Mouse (Mus musculus) mouse embryonic stem cell (cell line): Measurements from ENCODE around the gene H2-Q7.
"Not testable (repeated sequence)": the region's sequence is repeated elsewhere in the genome, so short reads cannot be mapped to it uniquely, and the experiment has no call there.

Source experiments
- in situ Hi-C, 2 experiments: fragments of 300-500 bp; cut with MboI; formaldehyde crosslinking; loops; 1 replicate in 1 of 2; 3 replicates in 1 of 2; pipeline ENCODE4 v1.14.3; 2019 to 2020; ENCODE audit warnings: low sequenced_read_pairs in 2 of 2, low pct_unique_long_range_greater_than_20kb in 1 of 2, mixed read lengths in 1 of 2; ENCODE audit not compliant: unreplicated experiment in 1 of 2

Gene H2-Q7

DNA sequence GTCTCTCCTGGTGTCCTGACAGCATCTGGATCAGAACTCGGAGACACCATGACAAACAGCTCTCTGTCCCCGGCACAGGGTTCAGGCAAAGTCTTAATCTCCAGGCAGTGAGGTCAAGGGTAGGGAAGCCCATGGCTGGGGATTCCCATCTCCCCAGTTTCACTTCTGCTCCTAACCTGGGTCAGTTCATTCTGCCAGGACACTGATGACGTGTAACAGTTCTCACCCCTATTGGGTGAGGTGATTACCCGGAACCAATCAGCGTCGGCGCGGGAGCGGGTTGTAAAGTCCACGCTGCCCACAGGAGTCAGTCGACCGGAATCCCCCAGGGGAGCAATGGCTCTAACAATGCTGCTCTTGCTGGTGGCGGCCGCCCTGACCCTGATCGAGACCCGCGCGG, at the start of gene H2-Q7:
Gene H2-Q7 (plus strand): TSS at position 271 of the 400 bp plus-strand sequence.
- in situ Hi-C loops = loop anchor here in 1 of 2 experiments (25.0 kb wide), 1 partner anchor 102 kb away; the partner anchor contains the start of gene H2-Q2

DNA sequence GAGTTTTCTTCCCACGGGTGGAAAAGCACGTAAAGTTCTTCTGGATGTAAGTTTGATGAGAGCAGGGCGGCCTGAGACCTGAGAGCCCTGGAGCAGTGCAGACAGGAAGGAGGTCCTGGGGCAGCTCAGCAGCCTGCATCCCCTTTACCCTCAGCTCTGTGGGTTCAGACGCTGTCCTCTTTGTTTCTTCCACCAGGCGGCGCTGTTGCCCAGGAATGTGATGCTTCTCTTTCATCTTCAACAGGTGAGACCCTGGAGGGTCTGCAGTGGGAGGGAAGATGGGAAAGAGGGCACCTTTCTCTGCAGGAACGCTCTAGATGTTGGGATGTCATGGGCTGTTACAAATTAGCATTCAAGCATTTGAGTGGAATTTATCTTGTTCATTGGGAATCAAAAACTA, 49.2 kb upstream of the H2-Q7 start:
- in situ Hi-C loops = not testable (repeated sequence)

DNA sequence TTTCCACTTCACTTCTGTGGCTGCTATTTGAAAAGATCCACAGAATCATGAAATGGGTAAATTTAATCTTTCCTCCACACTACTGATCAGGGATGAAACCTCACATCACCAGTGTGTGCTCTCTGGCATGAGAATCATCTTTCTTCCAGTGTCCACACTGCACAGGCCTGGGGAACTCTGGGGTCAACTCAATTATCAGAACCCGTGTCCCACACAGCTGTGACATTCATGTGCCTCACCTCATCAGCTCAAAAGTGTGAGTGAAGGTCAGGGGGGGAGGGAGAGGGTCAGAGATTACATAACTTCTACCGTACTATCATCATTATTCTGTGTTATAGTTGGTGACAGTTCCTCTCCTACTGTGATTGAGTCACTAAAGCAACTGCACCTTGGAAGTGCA, 46.3 kb upstream of the H2-Q7 start:
- in situ Hi-C loops = not testable (repeated sequence)

DNA sequence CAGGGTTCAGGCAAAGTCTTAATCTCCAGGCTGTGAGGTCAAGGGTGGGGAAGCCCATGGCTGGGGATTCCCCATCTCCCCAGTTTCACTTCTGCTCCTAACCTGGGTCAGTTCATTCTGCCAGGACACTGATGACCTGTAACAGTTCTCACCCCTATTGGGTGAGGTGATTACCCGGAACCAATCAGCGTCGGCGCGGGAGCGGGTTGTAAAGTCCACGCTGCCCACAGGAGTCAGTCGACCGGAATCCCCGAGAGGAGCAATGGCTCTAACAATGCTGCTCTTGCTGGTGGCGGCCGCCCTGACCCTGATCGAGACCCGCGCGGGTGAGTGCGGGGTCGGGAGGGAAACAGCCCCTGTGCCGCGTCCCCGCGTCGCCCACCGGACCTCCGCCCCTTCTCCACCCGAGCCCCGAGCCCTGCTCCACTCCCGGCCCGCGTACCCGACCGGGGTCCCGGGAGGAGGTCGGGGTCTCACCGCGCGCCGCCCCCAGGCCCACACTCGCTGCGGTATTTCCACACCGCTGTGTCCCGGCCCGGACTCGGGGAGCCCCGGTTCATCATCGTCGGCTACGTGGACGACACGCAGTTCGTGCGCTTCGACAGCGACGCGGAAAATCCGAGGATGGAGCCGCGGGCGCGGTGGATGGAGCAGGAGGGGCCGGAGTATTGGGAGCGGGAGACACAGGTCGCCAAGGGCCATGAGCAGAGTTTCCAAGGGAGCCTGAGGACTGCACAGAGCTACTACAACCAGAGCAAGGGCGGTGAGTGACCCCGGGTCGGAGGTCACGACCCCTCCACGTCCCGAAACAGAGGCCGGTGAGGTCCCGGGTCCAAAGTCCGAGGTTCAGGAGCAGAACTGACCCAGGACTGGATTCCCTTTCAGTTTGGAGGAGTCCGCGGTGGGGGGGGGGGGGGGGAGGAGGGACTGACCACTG, 44.8 kb upstream of the H2-Q7 start:
- in situ Hi-C loops = not testable (repeated sequence)

DNA sequence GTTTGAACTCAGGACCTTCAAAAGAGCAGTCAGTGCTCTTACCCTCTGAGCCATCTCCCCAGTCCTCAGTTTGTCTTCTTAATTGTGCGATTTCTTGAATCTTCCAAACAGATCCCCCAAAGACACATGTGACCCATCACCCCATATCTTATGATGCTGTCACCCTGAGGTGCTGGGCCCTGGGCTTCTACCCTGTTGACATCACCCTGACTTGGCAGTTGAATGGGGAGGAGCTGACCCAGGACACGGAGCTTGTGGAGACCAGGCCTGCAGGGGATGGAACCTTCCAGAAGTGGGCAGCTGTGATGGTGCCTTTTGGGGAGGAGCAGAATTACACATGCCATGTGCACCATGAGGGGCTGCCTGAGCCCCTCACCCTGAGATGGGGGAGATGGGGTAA, 42.0 kb upstream of the H2-Q7 start:
- in situ Hi-C loops = not testable (repeated sequence)

DNA sequence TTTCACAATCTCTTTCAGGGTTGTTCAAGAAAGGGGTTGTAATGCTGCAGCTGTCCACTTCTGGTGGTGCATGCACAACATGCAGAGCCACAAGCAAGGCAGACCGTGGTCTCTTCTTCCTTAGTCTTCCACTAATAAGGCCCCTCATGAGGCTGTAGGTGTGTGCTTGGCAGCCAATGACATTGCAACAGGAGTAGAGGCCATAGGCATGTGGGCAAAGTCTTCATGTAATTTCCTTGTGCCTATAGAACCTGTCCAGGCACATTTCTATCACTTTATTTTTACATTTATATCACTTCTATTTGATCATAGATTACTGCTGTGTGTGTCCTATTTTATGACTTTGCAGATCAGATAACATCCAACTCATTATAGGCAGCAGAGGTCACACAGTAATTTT, 25.9 kb upstream of the H2-Q7 start:
- in situ Hi-C loops = not testable (repeated sequence)

DNA sequence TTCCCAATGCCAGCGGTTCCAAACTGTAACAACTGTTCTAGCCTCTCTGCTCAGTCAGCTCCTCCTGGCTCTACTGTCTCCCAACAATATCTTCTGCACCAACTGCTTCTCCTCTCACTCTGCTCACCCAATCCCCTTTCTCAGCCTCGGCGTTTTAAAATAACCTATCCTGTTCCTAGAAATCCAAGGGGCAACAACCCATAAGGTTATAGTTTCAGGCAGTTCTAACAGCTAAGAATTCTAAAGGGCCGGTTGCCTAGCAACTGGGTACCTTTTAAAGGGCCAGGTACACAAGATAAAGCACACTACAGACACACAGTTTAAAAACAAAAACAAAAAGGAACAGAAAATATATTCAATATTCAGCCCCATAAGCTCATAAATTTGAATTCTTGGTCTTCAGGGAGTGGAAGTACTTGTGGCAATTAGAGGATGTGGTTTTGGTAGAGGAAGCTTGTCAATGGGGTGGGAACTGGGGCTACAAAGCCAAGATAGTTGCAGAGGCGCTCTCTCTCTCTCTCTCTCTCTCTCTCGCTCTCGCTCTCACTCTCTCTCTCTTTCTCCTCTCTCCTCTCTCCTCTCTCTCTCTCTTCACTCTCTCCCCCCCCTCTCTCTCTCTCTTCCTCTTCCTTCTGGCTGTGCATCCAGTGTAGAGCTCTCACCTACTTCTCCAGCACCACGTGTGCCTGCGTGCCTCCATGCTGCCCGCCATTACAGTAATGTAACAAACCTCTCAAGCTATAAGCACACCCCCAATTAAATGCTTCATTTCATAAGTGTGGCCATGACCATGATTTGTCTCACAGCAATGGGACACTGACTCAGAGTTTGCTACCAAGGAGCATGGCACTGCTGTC, 23.5 kb upstream of the H2-Q7 start:
- in situ Hi-C loops = not testable (repeated sequence)

DNA sequence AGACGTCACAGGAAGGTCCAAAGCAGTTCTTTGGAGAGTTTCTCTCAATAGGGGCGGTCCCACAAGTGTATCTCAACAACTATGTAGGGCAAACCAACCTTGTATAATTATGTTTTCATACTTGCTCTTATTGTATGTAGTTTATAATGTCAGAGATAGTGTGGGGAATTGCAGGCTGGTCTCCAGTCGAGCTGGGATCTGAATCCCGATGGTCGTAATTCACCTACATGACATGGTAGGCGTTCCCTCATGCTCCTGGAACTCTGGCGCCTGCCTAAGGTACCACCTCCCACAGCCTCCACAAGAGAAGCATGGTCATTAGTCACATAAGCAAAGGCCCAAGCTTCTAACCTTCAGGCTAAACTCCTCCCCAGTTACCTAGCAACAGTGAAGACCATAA, 20.2 kb upstream of the H2-Q7 start:
- in situ Hi-C loops = no loop called here

DNA sequence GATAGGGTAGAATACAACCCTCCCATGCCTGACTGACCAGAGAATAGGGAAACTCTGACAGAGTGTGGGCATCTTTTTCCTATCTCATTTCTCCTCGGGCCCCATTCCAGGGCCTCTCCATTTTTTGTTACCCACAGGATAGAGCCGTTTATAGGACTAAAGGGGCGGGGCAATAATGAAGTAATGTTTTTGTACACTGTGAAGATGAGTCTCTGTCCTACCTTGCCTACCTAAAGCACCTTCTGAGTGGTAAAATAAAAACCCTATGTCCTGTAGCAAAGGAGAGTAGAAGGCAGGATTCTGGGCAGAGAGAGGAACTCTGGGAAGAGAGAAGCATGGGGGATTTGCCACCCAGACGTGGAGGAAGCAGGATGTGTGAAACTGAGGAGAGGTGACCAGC, 19.4 kb upstream of the H2-Q7 start:
- in situ Hi-C loops = not testable (repeated sequence)

DNA sequence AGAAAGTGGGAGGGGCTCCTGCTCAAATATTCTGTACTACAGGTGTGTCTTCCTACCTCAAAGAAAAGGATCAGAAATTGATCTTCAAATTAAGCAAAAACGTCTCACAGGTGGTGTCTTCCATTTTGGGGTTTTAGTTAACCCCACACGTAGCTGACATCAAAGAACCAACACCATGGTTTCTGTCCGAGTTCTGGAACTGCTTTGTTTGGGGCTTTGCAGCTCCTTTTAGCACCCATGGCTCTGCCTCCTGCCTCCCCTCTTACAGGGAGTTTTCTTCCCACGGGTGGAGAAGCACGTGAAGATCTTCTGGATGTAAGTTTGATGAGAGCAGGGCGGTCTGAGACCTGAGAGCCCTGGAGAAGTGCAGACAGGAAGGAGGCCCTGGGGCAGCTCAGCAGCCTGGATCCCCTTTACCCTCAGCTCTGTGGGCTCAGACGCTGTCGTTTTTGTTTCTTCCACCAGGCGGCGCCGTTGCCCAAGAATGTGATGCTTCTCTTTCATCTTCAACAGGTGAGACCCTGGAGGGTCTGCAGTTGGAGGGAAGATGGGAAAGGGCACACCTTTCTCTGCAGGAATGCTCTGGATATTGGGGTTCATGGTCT, 18.6 kb upstream of the H2-Q7 start:
- in situ Hi-C loops = not testable (repeated sequence)

DNA sequence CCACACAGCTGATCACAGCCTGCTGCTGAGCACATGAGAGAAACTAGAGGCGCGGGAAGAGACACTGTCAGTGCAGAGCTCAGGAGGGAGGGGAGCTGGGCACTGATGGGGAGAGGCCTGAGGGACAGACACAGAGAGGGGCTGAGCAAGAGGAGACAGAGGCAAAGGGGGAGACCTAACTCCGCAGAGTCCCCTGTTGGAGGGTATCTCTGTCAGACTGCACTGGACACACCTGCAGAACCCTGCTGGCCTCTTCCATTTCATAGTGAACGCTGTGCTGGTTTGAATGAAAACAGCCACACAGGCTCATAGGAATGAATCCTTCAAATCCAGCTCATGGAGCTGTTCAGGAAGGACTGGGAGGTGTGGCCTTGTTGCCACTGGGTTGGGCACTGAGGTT, 17.6 kb upstream of the H2-Q7 start:
- in situ Hi-C loops = not testable (repeated sequence)

DNA sequence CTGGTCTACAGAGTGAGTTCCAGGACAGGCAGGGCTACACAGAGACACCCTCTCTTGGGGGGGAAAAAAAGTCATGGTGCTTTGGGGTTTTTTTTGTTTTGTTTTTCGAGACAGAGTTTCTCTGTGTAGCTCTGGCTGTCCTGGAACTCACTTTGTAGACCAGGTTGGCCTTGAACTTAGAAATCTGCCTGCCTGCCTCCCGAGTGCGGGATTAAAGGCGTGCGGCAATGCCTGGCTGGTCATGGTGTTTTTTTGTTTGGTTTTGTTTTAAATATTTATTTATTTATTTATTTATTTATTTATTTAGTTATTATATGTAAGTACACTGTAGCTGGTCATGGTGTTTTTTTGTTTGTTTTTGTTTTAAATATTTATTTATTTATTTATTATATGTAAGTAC, 16.6 kb upstream of the H2-Q7 start:
- in situ Hi-C loops = not testable (repeated sequence)

DNA sequence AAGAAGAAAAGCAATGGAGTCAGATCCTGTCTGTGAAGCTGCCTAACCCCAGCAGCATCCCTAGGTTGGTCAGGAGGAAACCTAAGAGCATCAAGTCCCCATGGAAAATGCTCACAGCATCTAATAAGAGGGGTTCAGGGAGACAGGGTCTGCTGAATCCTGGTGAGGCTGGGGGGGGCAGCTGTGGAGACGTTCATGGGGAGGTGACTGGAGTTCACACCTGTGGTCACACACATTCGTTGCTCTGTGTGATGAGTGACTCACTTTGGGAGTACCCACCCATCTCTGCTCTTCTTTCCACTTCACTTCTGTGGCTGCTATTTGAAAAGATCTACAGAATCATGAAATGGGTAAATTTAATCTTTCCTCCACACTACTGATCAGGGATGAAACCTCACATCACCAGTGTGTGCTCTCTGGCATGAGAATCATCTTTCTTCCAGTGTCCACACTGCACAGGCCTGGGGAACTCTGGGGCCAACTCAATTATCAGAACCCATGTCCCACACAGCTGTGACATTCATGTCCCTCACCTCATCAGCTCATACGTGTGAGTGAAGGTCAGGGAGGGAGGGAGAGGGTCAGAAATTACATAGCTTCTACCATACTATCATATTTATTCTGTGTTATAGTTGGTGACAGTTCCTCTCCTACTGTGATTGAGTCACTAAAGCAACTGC, 15.7 kb upstream of the H2-Q7 start:
- in situ Hi-C loops = not testable (repeated sequence)

DNA sequence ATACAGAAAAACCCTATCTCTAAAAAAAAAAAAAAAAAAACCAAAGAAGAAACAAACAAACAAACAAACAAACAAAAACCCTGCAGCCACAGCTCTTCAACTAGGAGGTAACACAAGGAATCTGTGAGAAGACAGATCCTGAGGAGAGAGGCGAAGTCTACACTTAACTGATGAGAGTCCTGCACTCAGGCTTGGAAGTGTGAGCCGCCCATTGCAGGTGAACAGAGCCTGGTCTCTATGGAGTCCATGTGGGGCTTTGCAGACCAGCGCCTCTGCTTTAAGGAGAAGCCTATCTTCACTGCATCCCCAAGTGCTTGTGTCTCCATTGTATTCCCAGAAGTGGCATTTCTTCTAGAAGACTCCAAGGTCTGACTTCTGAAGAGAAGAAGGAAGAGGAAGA, 14.8 kb upstream of the H2-Q7 start:
- in situ Hi-C loops = not testable (repeated sequence)

DNA sequence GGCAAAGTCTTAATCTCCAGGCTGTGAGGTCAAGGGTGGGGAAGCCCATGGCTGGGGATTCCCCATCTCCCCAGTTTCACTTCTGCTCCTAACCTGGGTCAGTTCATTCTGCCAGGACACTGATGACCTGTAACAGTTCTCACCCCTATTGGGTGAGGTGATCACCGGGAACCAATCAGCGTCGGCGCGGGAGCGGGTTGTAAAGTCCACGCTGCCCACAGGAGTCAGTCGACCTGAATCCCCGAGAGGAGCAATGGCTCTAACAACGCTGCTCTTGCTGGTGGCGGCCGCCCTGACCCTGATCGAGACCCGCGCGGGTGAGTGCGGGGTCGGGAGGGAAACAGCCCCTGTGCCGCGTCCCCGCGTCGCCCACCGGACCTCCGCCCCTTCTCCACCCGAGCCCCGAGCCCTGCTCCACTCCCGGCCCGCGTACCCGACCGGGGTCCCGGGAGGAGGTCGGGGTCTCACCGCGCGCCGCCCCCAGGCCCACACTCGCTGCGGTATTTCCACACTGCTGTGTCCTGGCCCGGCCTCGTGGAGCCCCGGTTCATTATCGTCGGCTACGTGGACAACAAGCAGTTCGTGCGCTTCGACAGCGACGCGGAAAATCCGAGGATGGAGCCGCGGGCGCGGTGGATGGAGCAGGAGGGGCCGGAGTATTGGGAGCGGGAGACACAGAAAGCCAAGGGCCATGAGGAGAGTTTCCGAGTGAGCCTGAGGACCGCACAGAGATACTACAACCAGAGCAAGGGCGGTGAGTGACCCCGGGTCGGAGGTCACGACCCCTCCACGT, 14.1 kb upstream of the H2-Q7 start, which contains the start of gene H2-Q6:
Gene H2-Q6 (plus strand): TSS at position 227 of the 793 bp plus-strand sequence.
- in situ Hi-C loops = loop anchor here in 1 of 2 experiments (25.0 kb wide), 1 partner anchor 88 kb away; the partner anchor contains the start of gene H2-Q2

DNA sequence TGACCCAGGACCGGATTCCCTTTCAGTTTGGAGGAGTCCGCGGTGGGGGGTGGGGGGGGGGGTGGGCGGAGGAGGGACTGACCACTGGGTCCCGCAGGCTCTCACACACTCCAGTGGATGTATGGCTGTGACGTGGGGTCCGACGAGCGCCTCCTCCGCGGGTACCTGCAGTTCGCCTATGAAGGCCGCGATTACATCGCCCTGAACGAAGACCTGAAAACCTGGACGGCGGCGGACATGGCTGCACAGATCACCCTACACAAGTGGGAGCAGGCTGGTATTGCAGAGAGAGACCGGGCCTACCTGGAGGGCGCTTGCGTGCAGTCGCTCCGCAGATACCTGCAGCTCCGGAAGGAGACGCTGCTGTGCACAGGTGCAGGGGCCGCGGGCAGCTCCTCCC, 13.5 kb upstream of the H2-Q7 start:
- in situ Hi-C loops = loop anchor here in 1 of 2 experiments (25.0 kb wide), 1 partner anchor 88 kb away; the partner anchor contains the start of gene H2-Q2

DNA sequence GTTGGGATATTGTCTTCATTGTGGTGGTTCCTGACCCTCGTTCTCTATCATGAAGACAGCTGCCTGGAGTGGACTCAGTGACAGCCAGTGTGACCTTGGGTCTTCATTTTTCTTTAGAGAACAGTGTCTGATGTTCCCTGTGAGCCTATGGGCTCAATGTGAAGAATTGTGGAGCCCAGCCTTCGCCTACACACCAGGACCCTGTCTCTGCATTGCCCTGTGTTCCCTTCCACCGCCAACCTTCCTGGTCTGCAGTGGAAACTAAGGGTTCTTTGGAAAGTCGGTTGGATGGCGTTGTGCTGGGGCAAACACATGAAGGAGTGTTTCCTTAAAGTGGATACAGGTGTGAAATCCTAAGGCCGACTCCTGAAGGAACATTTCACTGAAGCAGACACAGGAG, 10.1 kb upstream of the H2-Q7 start:
- in situ Hi-C loops = loop anchor here in 1 of 2 experiments (25.0 kb wide), 1 partner anchor 92 kb away; the partner anchor contains the start of gene H2-Q2
